Mouse (Mus musculus): ENCODE measurements around the gene Prkcq. TPM values are rescaled to one million over a fixed set of nuclear protein-coding genes. Genes with fewer than 3 reads are reported as not detected.
A peak's percentile ranks its signal among the peaks of the same experiment; 100 is the strongest.
"Not testable (repeated sequence)": the region's sequence is repeated elsewhere in the genome, so short reads cannot be mapped to it uniquely, and the experiment has no call there.

Prkcq gene
- polyA plus RNA-seq, 1 experiment from 2014 or later, result 5.6 TPM

GRCm38 (mm10) chr2:11332469-11332868, 160.6 kb downstream of the Prkcq start:
- DNase-seq (ENCODE audit: low spot score), result no peak
- H3K4me1 ChIP-seq (replicated peaks; ENCODE audit: insufficient read depth, low read length), result no peaks in the 10 kb centered on the region
- H3K9me3 ChIP-seq (replicated peaks; ENCODE audit: low read length), result no peaks in the 10 kb centered on the region
- no peaks in the 10 kb centered on the region for H3K36me3 ChIP-seq (ENCODE audit: insufficient read depth, low read length)
- no peak overlapping the region for H3K4me3 ChIP-seq (replicated peaks; ENCODE audit: low read depth, low read length)
- no peak for ATAC-seq (replicated peaks; ENCODE audit: low FRiP score, low read depth)
- H3K9ac ChIP-seq (ENCODE audit: low read depth, low read length), result no peak overlapping the region
- H3K27ac ChIP-seq, result no peak overlapping the region
- H3K27me3 ChIP-seq (ENCODE audit: insufficient read depth, low read length), result no peaks in the 10 kb centered on the region
- 77% methylated on average over 4 of the region's 4 CpGs for whole genome bisulfite sequencing
- no peak overlapping the region for H3K4me2 ChIP-seq (ENCODE audit: low read length)
- no peak for TF ChIP-seq CTCF (IDR thresholded peaks at IDR 0.05; ENCODE audit: low read depth)

DNA sequence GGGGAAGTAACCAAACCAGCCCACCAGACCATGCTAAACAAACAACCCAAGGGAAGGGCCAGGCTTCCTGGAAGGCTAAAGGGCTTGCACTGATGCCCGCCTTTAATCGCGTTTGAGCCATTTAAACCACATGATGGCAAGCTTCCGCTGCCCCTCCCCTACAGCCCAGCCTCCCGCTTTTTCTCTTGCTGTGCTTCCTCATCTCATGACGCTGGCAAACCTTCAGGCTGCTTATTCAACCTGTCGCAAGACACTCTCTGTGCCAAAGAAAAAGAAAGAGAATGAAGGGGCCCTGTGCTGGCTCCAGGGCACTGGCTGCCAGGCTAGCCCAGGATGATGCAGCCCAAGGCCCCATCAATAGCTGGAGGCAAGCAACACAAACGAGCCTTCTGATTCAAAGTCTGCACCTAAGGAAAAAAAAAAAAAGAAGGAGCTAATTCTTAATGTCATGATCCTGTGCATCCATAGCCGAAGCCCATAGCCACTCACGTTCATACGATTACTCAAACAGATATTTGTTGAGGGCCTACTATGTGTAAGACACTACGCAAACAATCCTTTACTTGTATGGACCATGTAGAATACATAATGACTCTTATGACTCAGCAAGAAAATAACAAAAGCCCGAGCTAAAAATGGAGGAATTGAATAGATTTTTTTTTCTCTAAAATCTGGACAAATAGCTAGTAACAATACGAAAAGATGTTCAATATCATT, 161.6 kb downstream of the Prkcq start:
- no peak overlapping the region for H3K4me3 ChIP-seq (replicated peaks; ENCODE audit: low read depth, low read length)
- no peak overlapping the region for H3K9ac ChIP-seq (ENCODE audit: low read depth, low read length)
- H3K9me3 ChIP-seq (replicated peaks; ENCODE audit: low read length), result no peaks in the 10 kb centered on the region
- 54% methylated on average over 14 of the region's 14 CpGs for WGBS
- no peaks in the 10 kb centered on the region for H3K27me3 ChIP-seq (ENCODE audit: insufficient read depth, low read length)
- H3K4me2 ChIP-seq (ENCODE audit: low read length), result no peak overlapping the region
- H3K36me3 ChIP-seq (ENCODE audit: insufficient read depth, low read length), result no peaks in the 10 kb centered on the region
- no peak for DNase-seq (ENCODE audit: low spot score)
- no peak for TF ChIP-seq CTCF (IDR thresholded peaks at IDR 0.05; ENCODE audit: low read depth)
- 0 out of 2 replicates have a peak, but pooled peaks have one; percentile 7 for ATAC-seq (replicated peaks; ENCODE audit: low FRiP score, low read depth)
- no peaks in the 10 kb centered on the region for H3K4me1 ChIP-seq (replicated peaks; ENCODE audit: insufficient read depth, low read length)
- H3K27ac ChIP-seq, result no peak overlapping the region

DNA sequence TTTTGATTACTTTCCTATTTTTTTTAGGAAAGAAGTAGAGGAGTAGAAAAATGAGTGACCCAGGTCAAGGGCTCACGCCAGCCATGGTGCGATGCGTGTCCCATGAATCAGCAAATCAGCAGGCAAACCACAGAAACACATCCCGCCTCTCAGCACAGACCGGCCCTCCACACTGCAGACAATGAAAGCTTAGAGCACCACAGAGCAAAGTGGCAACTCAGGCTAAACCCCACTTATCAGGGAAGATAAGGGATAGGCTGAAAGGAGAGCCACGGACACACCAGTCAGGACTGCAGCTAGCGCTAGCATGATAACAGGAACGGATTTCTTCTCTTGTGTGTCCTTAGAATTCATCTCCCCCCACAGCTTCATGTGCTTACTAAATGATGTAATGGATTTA, 164.4 kb downstream of the Prkcq start:
- no peak for TF ChIP-seq CTCF (IDR thresholded peaks at IDR 0.05; ENCODE audit: low read depth)
- no peaks in the 10 kb centered on the region for H3K36me3 ChIP-seq (ENCODE audit: insufficient read depth, low read length)
- H3K4me3 ChIP-seq (replicated peaks; ENCODE audit: low read depth, low read length), result no peak overlapping the region
- no peak overlapping the region for H3K27ac ChIP-seq
- H3K9ac ChIP-seq (ENCODE audit: low read depth, low read length), result no peak overlapping the region
- H3K4me2 ChIP-seq (ENCODE audit: low read length), result no peak overlapping the region
- H3K27me3 ChIP-seq (ENCODE audit: insufficient read depth, low read length), result no peaks in the 10 kb centered on the region
- DNase-seq (ENCODE audit: low spot score), result no peak
- WGBS, result 74% methylated on average over 8 of the region's 8 CpGs
- no peak for ATAC-seq (replicated peaks; ENCODE audit: low FRiP score, low read depth)
- no peaks in the 10 kb centered on the region for H3K4me1 ChIP-seq (replicated peaks; ENCODE audit: insufficient read depth, low read length)
- H3K9me3 ChIP-seq (replicated peaks; ENCODE audit: low read length), result no peaks in the 10 kb centered on the region

- ATAC-seq (replicated peaks; ENCODE audit: low FRiP score, low read depth) (no peak; the same call in 1 of the 2 replicates), DNase-seq (ENCODE audit: low spot score) (peak; percentile 30)
- Histone ChIP-seq H3K4me2 (ENCODE audit: low read length) (no peak overlapping the region), H3K36me3 (ENCODE audit: insufficient read depth, low read length) (no peaks in the 10 kb centered on the region), H3K9me3 (replicated peaks; ENCODE audit: low read length) (no peaks in the 10 kb centered on the region), H3K4me3 (replicated peaks; ENCODE audit: low read depth, low read length) (no peak overlapping the region), H3K27me3 (ENCODE audit: insufficient read depth, low read length) (no peaks in the 10 kb centered on the region), H3K27ac (no peak overlapping the region), H3K9ac (ENCODE audit: low read depth, low read length) (no peak overlapping the region), H3K4me1 (replicated peaks; ENCODE audit: insufficient read depth, low read length) (no peaks in the 10 kb centered on the region)
- WGBS, result 59% methylated on average over 14 of the region's 14 CpGs
- no peak for TF ChIP-seq CTCF (IDR thresholded peaks at IDR 0.05; ENCODE audit: low read depth)
Measured at GRCm38 (mm10) chr2:11338931-11339839, 167.3 kb downstream of the Prkcq start.

- H3K4me1 ChIP-seq (replicated peaks; ENCODE audit: insufficient read depth, low read length), result no peaks in the 10 kb centered on the region
- H3K27me3 ChIP-seq (ENCODE audit: insufficient read depth, low read length), result no peaks in the 10 kb centered on the region
- 91% methylated on average over 3 of the region's 3 CpGs for WGBS
- H3K4me3 ChIP-seq (replicated peaks; ENCODE audit: low read depth, low read length), result no peak overlapping the region
- no peak overlapping the region for H3K4me2 ChIP-seq (ENCODE audit: low read length)
- no peak overlapping the region for H3K27ac ChIP-seq
- TF ChIP-seq CTCF (IDR thresholded peaks at IDR 0.05; ENCODE audit: low read depth), result no peak
- H3K9ac ChIP-seq (ENCODE audit: low read depth, low read length), result no peak overlapping the region
- no peak for DNase-seq (ENCODE audit: low spot score)
- H3K36me3 ChIP-seq (ENCODE audit: insufficient read depth, low read length), result no peaks in the 10 kb centered on the region
- no peaks in the 10 kb centered on the region for H3K9me3 ChIP-seq (replicated peaks; ENCODE audit: low read length)
- no peak for ATAC-seq (replicated peaks; ENCODE audit: low FRiP score, low read depth)
Measured at GRCm38 (mm10) chr2:11344691-11345090, 172.8 kb downstream of the Prkcq start.

DNA sequence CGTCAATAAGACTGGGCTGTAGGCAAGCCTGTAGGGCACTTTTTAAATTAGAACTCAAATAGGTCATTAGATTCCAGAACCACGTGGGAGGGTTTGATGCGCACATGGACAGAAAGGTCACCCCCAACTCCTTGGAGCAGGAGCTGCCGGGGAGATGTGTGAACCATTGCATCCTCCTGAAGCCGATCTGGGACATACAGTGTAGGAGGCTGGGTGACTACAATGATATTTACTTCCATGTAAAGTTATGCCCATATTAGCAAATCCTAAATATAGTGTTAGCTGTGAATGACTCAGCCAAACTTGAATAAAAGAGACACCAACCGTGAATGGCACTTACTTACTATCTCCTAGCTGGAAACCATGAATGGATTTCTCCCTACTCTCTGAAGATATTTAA, 174.5 kb downstream of the Prkcq start:
- not testable (repeated sequence) for H3K27ac ChIP-seq; H3K27me3 ChIP-seq (ENCODE audit: insufficient read depth, low read length); ATAC-seq (replicated peaks; ENCODE audit: low FRiP score, low read depth); H3K9ac ChIP-seq (ENCODE audit: low read depth, low read length); H3K4me3 ChIP-seq (replicated peaks; ENCODE audit: low read depth, low read length); H3K4me1 ChIP-seq (replicated peaks; ENCODE audit: insufficient read depth, low read length); DNase-seq (ENCODE audit: low spot score); H3K9me3 ChIP-seq (replicated peaks; ENCODE audit: low read length); H3K36me3 ChIP-seq (ENCODE audit: insufficient read depth, low read length); H3K4me2 ChIP-seq (ENCODE audit: low read length)
- 87% methylated on average over 6 of the region's 6 CpGs for WGBS

Data from kidney, postnatal 0 days (tissue).